Mouse (Mus musculus) gastrocnemius, postnatal 10 days (tissue): Measurements from ENCODE around the gene Col23a1. TPM values are rescaled to one million over a fixed set of nuclear protein-coding genes. Genes with fewer than 3 reads are reported as not detected.
"Not testable (repeated sequence)": the region's sequence is repeated elsewhere in the genome, so short reads cannot be mapped to it uniquely, and the experiment has no call there.

Source experiments
- DNase-seq: peaks from one replicate; pipeline ENCODE4 v3.0.0; 2021; ENCODE audit warnings: mixed read lengths
- total RNA-seq, 2 experiments: library from RNA; stranded (reverse); gene quantifications; 2 replicates each; pipeline ENCODE4 v1.2.3; 2021

The Col23a1 gene
- total RNA-seq, 2 experiments from 2014 or later = 12.0 to 15.2 TPM

GRCm38 (mm10) chr11:51328387-51328942, 38.7 kb downstream of the Col23a1 start:
- DNase-seq = no peak

DNA sequence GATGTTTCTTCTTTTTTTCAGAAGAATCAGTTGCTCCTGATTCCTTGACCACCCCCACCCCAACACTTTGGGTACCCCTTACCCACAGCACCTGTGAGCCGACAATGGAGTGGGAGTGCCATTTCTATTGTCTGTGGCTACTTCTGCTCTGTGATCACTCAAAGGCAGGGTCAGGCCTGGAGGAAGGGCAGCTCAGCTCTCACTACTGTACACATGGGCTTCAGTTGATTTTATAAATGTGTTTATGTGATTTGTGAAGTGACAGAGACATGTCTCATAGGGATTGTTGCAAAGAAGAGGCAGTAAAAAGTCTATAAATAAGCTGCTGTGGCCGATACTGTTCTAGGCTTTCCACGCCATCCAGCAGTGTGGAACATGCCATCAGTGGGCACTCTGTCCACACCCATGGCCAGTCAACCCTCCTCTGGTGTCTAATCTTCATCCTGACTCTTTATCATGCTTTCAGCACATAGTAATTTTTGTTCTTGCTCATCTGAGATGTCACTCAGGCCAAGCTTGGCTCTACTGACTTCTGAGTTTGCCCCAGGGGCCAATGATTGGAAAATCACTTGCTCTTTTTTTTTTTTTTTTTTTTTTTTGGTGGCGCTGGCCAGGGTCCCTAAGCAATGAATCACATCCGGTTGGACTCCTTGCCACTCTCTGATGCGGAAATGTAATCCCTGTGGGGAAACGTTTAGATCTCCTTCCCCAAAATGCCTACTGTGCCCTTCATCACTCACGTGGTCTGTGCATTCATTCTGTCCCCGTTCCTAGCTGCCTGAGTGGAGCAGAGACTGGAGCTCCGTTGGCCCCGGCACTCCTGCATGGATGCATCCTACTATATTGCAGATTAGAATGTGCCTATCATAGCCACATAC, 40.4 kb downstream of the Col23a1 start:
- DNase-seq = no peak

DNA sequence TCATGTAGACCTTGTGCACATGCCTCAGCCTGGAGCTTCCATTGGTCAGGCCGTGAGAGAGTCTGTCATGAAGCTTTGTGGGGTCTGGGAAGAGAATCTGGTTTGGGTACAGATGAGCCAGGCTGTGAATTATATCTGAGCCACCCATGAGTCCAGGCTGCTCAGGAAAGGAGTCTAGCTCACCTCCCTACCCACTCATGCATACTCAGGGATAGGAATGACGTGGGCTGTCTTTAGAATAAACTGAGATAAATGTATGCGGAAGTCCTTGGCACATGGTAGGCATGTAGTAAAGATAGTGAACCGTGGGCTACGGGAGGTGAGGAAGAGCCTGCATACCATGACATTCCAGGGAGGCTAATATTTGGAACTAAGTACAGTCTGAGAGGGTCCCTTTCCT, 44.3 kb downstream of the Col23a1 start:
- no peak for DNase-seq

- no peak for DNase-seq
Measured at GRCm38 (mm10) chr11:51337585-51337984, 47.9 kb downstream of the Col23a1 start.

DNA sequence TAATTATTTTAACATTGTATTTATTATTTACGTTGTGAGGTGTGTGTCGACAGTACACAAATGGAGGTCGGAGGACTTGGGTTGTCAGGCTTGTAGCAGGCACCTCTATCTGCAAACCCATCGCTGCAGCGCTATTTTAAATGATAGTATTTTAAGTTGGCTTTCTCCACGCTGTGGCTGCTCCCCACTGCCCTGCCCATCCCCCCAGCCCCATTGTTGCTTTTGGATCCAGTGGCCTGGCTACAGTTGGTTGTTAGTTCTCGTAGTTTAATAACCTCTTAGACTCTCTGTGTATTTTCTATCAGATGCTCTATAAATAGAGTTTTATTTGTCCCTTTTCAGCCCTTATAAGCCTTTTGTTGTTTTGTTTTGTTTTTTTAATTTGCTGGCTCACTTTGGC, 48.7 kb downstream of the Col23a1 start:
- no peak for DNase-seq

- no peak for DNase-seq
Measured at GRCm38 (mm10) chr11:51341091-51341490, 51.4 kb downstream of the Col23a1 start.

- DNase-seq = no peak
Measured at GRCm38 (mm10) chr11:51342776-51343175, 53.1 kb downstream of the Col23a1 start.

DNA sequence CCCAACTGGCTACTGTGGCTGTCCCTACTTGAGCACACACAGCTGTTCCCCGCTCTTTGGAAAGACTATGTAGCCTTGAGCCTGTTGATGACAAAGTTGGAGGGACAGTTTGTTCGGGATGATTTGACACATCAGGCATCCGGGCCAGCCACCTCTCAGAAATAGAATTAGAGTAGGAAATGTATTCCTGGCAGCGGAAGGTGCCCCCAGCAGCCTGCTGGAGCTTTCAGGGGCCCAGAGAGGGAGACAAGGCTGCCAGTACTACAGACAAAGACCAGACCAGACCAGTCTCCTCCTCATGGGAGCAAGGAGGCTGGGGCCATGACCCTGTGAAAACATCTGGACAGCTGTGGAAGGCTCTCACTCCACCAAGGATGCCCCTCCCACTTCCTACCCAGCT, 53.6 kb downstream of the Col23a1 start:
- DNase-seq = no peak

- no peak for DNase-seq
Measured at GRCm38 (mm10) chr11:51343728-51344289, 54.1 kb downstream of the Col23a1 start.

DNA sequence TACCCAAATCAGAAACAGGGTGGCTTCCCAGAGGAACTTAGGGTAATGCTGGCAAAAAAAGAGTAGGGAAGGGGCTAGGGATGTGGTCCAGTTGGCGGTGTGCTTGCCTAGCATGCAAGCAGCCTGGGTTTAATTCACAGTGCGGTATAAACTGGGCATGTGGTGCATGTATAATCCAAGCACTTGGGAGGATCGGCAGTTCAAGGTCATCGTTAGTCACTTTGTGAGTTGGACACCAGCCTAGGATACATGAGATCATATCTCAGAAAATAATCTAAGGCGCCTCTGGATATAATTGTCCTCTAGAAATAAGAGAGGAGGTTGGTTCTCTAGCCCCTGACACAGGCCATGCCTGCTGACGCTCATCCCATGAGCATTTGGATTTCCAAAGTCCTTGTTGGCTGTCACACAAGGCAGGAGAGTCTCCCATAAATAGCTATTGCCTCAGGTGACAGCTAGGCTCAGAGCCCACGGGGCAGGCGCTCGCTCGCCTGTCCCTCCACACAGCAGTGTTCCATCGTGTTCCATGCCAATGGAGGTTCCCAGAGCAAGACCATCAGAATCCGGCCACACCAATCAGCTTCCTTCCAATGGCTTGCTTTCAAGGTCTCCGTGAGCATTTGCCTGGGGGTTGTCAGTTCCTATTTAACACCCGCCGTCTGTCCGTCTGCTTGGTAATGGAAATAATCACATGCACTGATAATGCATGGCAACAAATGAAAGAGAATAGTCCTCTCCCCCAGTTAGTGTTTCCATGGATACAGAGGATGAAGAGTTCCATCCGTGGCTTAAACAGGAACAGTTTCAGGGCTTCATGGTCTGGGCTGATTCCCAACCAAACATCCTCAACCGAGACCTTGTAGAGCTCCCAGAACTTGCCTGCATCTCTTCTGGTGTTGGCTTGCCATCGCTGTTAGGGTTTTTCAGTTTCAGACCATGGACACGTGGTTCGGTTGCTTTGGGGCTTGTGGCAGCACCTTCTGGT, 56.1 kb downstream of the Col23a1 start:
- no peak for DNase-seq

DNA sequence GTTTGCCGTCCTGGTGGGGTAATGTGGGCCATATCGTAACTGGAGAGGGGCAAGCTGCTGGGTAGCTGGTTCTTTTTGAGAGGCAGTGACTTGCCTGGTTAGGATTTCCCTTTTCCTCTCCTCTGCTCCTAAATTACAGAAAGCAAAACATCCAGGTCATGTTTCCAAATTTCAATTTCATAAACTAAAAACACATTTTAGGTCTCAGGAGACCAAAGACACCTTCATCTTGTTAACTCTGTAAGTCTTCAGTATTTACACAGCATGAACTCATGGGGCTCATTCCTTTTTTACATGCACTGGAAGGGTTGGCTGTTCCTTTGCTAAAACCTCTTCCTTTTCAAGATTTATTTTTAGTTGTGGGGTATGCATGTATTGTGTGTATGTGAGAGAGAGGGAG, 58.0 kb downstream of the Col23a1 start:
- no peak for DNase-seq

DNA sequence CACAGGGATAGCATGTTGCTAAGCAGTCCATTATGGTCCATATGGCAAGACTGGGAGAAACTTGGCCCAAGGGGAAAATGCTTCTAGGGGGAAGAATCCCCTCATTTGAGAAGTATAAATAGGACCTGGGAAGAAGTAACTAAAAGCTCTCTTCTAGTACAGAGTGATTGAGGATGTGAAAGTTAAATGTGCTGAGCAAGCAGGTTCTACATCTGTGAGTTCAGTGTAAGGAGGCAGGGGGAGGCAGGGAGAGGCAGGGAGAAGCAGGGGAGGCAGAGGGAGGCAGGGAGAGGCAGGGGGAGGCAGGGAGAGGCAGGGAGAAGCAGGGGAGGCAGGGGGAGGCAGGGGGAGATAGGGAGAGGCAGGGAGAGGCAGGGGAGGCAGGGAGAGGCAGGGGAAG, 59.9 kb downstream of the Col23a1 start:
- no peak for DNase-seq

DNA sequence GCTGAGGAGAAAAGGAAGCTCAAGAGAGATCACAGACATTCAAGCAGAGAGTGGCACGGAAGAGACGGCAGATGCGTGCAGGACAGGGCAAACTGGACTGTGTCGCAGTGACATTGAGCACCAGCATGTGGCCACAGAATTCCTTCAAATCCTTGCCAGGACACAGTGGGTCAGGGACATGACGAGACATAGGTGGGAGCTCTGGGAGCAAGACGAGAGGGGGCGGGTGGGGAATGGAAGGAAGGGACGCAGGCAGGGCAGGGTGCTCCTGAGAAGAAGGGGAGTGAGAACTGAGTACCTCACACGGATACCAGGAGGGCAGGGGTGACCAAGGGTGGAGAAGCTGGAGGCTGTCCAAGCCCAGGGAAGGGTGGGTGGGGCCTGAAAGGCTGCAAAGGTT, 61.4 kb downstream of the Col23a1 start:
- no peak for DNase-seq

- DNase-seq = no peak
Measured at GRCm38 (mm10) chr11:51351841-51352240, 62.1 kb downstream of the Col23a1 start.

DNA sequence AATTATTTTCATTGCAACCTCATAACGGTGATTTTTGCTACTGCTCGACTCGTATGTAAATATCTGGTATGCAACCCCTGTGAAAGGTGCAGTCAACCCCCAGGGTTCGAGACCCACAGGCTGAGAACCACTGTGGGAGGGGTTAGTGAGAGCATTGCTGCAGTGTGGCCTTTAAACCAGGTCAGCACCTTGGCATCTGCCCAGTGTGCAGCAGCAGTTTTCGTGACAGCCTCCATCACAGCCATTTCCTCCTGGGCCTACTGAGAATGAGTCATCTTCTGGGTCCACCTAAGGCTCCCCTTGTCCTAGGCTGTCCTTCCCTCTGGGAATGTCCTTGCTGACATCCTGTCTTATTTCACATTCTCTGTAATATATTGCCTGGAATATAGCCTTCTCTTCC, 64.0 kb downstream of the Col23a1 start:
- DNase-seq = no peak

GRCm38 (mm10) chr11:51358981-51359380, 69.3 kb downstream of the Col23a1 start:
- not testable (repeated sequence) for DNase-seq

DNA sequence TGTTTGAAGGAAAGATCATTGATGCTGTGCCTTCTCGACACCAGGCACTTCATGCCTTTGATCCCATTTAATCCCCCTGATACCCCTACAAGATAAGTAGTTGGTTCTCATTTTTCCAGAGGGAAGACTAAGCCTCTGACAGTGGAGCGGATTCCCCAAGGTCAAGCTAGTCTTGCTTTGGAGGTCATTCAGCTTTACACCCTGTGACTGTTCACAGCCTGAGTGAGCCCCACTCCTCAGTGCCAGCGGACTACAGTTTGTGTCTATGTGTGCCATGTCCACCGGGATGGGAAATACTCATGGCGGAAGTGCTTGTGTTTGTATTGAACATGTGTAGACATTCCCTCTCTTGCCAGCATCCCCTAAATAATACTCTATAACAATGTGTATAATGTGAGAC, 74.6 kb downstream of the Col23a1 start:
- DNase-seq = no peak

DNA sequence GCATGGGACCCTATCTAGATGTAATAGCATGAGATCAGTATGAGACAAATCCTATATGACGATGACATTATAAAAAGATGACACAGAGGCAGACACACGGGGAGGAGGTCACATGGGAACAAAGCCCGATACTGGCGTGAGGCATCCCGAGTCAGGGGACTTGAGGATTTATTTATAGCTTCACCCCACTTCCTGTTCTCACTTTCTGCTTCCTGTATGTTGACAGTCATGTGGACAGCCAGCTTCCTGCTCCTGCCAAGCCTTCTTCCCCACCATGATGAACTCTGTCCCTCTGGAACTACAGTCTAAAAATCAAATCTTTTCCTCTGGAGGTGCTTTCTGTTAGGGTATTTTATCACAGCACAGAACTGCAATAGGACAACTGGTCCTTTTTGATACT, 77.6 kb downstream of the Col23a1 start:
- no peak for DNase-seq

DNA sequence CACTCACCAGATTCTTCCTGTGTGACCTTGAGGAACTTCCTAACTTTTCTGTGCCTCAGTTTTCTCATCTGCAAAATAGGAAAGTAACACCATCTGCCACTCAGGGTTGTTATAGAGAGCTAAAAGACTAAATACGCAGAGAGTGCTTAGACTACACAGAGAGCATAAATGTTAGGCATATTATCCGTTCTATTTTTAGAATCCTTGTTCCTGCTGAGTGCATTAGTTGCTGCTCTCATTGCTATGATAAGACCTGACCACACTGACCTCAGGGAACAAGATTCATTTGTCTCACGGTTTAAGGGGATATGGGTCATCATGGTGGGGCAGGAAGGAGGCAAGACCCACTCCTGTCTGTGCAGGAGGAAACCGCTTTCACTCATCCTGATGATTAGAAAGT, 80.6 kb downstream of the Col23a1 start:
- DNase-seq = no peak

DNA sequence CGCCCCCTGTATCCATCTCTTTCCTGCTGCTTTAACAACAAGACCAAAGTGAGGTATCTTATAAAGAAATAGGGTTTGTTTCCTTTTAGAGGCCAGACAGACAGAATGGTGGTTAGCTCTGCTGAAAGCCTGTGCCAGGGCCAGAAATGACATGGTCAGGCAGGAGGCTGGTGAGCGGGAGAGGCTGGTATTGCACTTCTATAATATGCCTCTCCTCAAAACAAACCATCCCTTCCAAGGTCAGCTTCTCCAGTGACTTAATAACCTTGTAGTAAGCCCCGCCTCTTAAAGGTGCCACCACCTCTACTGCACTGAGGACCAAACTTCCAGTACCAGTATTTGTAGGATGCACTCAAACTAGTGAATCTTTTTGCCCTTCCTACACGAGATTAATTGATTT, 81.6 kb downstream of the Col23a1 start:
- DNase-seq = no peak

DNA sequence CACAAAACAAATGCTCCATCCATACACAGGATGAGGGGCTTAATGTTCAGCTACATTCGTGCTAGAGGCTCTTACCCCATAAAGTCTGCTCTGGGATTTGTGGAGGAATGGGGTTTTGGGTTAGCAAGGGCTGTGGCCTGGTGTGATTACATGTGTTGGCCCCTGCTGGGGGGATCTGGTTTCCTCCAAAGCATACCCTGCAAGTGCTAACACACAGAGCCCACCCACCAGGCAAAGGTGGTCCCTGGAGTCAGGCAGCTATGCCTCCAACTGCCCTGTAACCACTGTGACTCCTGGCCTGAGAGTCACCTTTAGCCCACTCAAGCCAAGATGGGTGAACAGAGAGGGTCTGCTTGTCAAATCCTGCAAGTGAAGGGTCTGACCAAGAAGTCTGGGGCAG, 82.2 kb downstream of the Col23a1 start:
- no peak for DNase-seq

DNA sequence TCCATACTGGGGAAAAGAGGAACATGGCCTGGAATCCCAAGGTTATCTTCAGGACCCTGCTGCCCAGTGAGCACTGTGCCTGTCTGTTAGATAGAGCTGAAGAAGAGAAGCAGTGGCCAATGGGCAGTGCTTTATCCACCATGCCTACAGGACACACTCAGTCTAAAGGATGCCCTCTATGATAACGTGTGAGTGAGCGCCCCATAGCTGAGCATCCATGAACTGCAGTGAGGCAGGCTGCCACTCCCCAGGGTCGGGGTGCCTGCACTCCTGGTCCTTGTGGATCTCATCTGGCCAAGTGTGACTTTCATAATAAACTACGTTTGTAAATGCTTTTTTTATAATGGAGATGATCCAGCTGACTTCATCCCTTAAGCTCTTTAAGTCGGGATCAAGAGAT, 87.5 kb downstream of the Col23a1 start:
- no peak for DNase-seq
